Mouse (Mus musculus): Measurements from ENCODE around the gene Rassf6. TPM values are rescaled to one million over a fixed set of nuclear protein-coding genes. Genes with fewer than 3 reads are reported as not detected.

Gene Rassf6
- polyA plus RNA-seq, 1 experiment: 0.55 TPM

- no peaks in the 10 kb centered on the region for H3K36me3 ChIP-seq (ENCODE audit: control insufficient read depth, insufficient read depth, low read length)
- no peaks in the 10 kb centered on the region for H3K27me3 ChIP-seq (ENCODE audit: control insufficient read depth, insufficient read depth, low read length)
- peak; percentile 13 to 43 for DNase-seq (ENCODE audit: low read depth in 1 of 2, low spot score in 2 of 2)
- H3K4me3 ChIP-seq (ENCODE audit: extremely low read depth, insufficient read depth, insufficient read length): no peak overlapping the region
- 40% methylated on average over 6 of the region's 6 CpGs for WGBS
- peak overlapping the region; percentile 51 for H3K27ac ChIP-seq (ENCODE audit: insufficient read depth, low read length)
- peaks cover 6% of the 10 kb centered on the region; the same call in 1 of the 2 replicates for H3K4me1 ChIP-seq (ENCODE audit: control insufficient read depth, insufficient read depth, insufficient read length)
- no peak for TF ChIP-seq POLR2A (IDR thresholded peaks at IDR 0.05; ENCODE audit: low read depth, low read length)
- TF ChIP-seq CTCF (IDR thresholded peaks at IDR 0.05; ENCODE audit: extremely low read depth, insufficient read depth, insufficient read length, insufficient replicate concordance): no peak; the same call in 1 of the 2 replicates
Measured at GRCm38 (mm10) chr5:90611996-90612611, 28.4 kb downstream of the Rassf6 start.

- Histone ChIP-seq H3K36me3 (ENCODE audit: control insufficient read depth, insufficient read depth, low read length) (no peaks in the 10 kb centered on the region), H3K4me1 (ENCODE audit: control insufficient read depth, insufficient read depth, insufficient read length) (peaks cover 6% of the 10 kb centered on the region; the same call in 1 of the 2 replicates), H3K4me3 (ENCODE audit: extremely low read depth, insufficient read depth, insufficient read length) (no peak overlapping the region), H3K27ac (ENCODE audit: insufficient read depth, low read length) (peak overlapping the region; percentile 31), H3K27me3 (ENCODE audit: control insufficient read depth, insufficient read depth, low read length) (no peaks in the 10 kb centered on the region)
- 17% methylated on average over 3 of the region's 3 CpGs for WGBS
- peak in 1 of 2 experiments; percentile 14 for DNase-seq (ENCODE audit: low read depth in 1 of 2, low spot score in 2 of 2)
- TF ChIP-seq POLR2A (IDR thresholded peaks at IDR 0.05; ENCODE audit: low read depth, low read length): no peak
- TF ChIP-seq CTCF (IDR thresholded peaks at IDR 0.05; ENCODE audit: extremely low read depth, insufficient read depth, insufficient read length, insufficient replicate concordance): no peak
Measured at GRCm38 (mm10) chr5:90611388-90611787, 29.1 kb downstream of the Rassf6 start.

- Histone ChIP-seq H3K27me3 (ENCODE audit: control insufficient read depth, insufficient read depth, low read length) (no peaks in the 10 kb centered on the region), H3K4me3 (ENCODE audit: extremely low read depth, insufficient read depth, insufficient read length) (no peak overlapping the region), H3K36me3 (ENCODE audit: control insufficient read depth, insufficient read depth, low read length) (no peaks in the 10 kb centered on the region), H3K4me1 (ENCODE audit: control insufficient read depth, insufficient read depth, insufficient read length) (peaks cover 6% of the 10 kb centered on the region; the same call in 1 of the 2 replicates), H3K27ac (ENCODE audit: insufficient read depth, low read length) (no peak overlapping the region)
- WGBS: 81% methylated on average over 11 of the region's 11 CpGs
- no peak for DNase-seq (ENCODE audit: low read depth in 1 of 2, low spot score in 2 of 2)
- TF ChIP-seq POLR2A (IDR thresholded peaks at IDR 0.05; ENCODE audit: low read depth, low read length): no peak
- no peak for TF ChIP-seq CTCF (IDR thresholded peaks at IDR 0.05; ENCODE audit: extremely low read depth, insufficient read depth, insufficient read length, insufficient replicate concordance)
Measured at GRCm38 (mm10) chr5:90608906-90609305, 31.6 kb downstream of the Rassf6 start.

- Histone ChIP-seq H3K27ac (ENCODE audit: insufficient read depth, low read length) (no peak overlapping the region), H3K4me3 (ENCODE audit: extremely low read depth, insufficient read depth, insufficient read length) (no peak overlapping the region), H3K4me1 (ENCODE audit: control insufficient read depth, insufficient read depth, insufficient read length) (no peaks in the 10 kb centered on the region), H3K36me3 (ENCODE audit: control insufficient read depth, insufficient read depth, low read length) (no peaks in the 10 kb centered on the region), H3K27me3 (ENCODE audit: control insufficient read depth, insufficient read depth, low read length) (no peaks in the 10 kb centered on the region; the same call in 1 of the 2 replicates)
- DNase-seq (ENCODE audit: low read depth in 1 of 2, low spot score in 2 of 2): no peak
- WGBS: 8% methylated on average over 13 of the region's 13 CpGs
- no peak for TF ChIP-seq CTCF (IDR thresholded peaks at IDR 0.05; ENCODE audit: extremely low read depth, insufficient read depth, insufficient read length, insufficient replicate concordance)
- no peak for TF ChIP-seq POLR2A (IDR thresholded peaks at IDR 0.05; ENCODE audit: low read depth, low read length)
Measured at GRCm38 (mm10) chr5:90603407-90603923, 37.0 kb downstream of the Rassf6 start.

GRCm38 (mm10) chr5:90601469-90601868 is 39.0 kb downstream of the Rassf6 start:
- peak; percentile 12 to 37 for DNase-seq (ENCODE audit: low read depth in 1 of 2, low spot score in 2 of 2)
- Histone ChIP-seq H3K4me1 (ENCODE audit: control insufficient read depth, insufficient read depth, insufficient read length) (no peaks in the 10 kb centered on the region), H3K36me3 (ENCODE audit: control insufficient read depth, insufficient read depth, low read length) (no peaks in the 10 kb centered on the region), H3K4me3 (ENCODE audit: extremely low read depth, insufficient read depth, insufficient read length) (no peak overlapping the region), H3K27ac (ENCODE audit: insufficient read depth, low read length) (no peak overlapping the region), H3K27me3 (ENCODE audit: control insufficient read depth, insufficient read depth, low read length) (no peaks in the 10 kb centered on the region; the same call in 1 of the 2 replicates)
- TF ChIP-seq CTCF (IDR thresholded peaks at IDR 0.05; ENCODE audit: extremely low read depth, insufficient read depth, insufficient read length, insufficient replicate concordance) (peak; percentile 8; the same call in 1 of the 2 replicates), POLR2A (IDR thresholded peaks at IDR 0.05; ENCODE audit: low read depth, low read length) (no peak)
- WGBS: 11% methylated on average over 6 of the region's 6 CpGs

- Histone ChIP-seq H3K4me1 (ENCODE audit: control insufficient read depth, insufficient read depth, insufficient read length) (no peaks in the 10 kb centered on the region), H3K27ac (ENCODE audit: insufficient read depth, low read length) (no peak overlapping the region), H3K27me3 (ENCODE audit: control insufficient read depth, insufficient read depth, low read length) (no peaks in the 10 kb centered on the region; the same call in 1 of the 2 replicates), H3K36me3 (ENCODE audit: control insufficient read depth, insufficient read depth, low read length) (no peaks in the 10 kb centered on the region), H3K4me3 (ENCODE audit: extremely low read depth, insufficient read depth, insufficient read length) (no peak overlapping the region)
- TF ChIP-seq CTCF (IDR thresholded peaks at IDR 0.05; ENCODE audit: extremely low read depth, insufficient read depth, insufficient read length, insufficient replicate concordance): no peak
- TF ChIP-seq POLR2A (IDR thresholded peaks at IDR 0.05; ENCODE audit: low read depth, low read length): no peak
- WGBS: 70% methylated on average over 6 of the region's 6 CpGs
- DNase-seq (ENCODE audit: low read depth in 1 of 2, low spot score in 2 of 2): no peak
Measured at GRCm38 (mm10) chr5:90596155-90596554, 44.3 kb downstream of the Rassf6 start.

- no peak for DNase-seq (ENCODE audit: low read depth in 1 of 2, low spot score in 2 of 2)
- 10% methylated on average over 13 of the region's 13 CpGs for WGBS
- Histone ChIP-seq H3K36me3 (ENCODE audit: control insufficient read depth, insufficient read depth, low read length) (no peaks in the 10 kb centered on the region), H3K4me1 (ENCODE audit: control insufficient read depth, insufficient read depth, insufficient read length) (no peaks in the 10 kb centered on the region), H3K27me3 (ENCODE audit: control insufficient read depth, insufficient read depth, low read length) (no peaks in the 10 kb centered on the region; the same call in 1 of the 2 replicates), H3K27ac (ENCODE audit: insufficient read depth, low read length) (no peak overlapping the region), H3K4me3 (ENCODE audit: extremely low read depth, insufficient read depth, insufficient read length) (no peak overlapping the region)
- no peak for TF ChIP-seq CTCF (IDR thresholded peaks at IDR 0.05; ENCODE audit: extremely low read depth, insufficient read depth, insufficient read length, insufficient replicate concordance)
- no peak for TF ChIP-seq POLR2A (IDR thresholded peaks at IDR 0.05; ENCODE audit: low read depth, low read length)
Measured at GRCm38 (mm10) chr5:90594945-90595344, 45.5 kb downstream of the Rassf6 start.

Measured in spleen, adult 2 months (tissue).